Mouse (Mus musculus) kidney, embryonic 14.5 days (tissue): ENCODE data around the gene Siae. TPM values are rescaled to one million over a fixed set of nuclear protein-coding genes. Genes with fewer than 3 reads are reported as not detected.
A peak's percentile ranks its signal among the peaks of the same experiment; 100 is the strongest.

Experiments used
- ATAC-seq: fragments of 200-750 bp; cut with Nextera tagmentation; 2 replicates; pipeline ENCODE4 v1.8.0; 2017; ENCODE audit warnings: moderate number of reproducible peaks, mild to moderate bottlenecking, moderate TSS enrichment, moderate library complexity; ENCODE audit not compliant: low FRiP score, low TSS enrichment
- H3K27ac ChIP-seq: fragments of 300-500 bp; sonication (generic); 2 replicates; pipeline ENCODE4 v1.5.1; 2014; ENCODE audit warnings: low read depth, mild to moderate bottlenecking, low read length, moderate library complexity, mixed read lengths
- H3K27me3 ChIP-seq: fragments of 300-500 bp; sonication (generic); 2 replicates; pipeline ENCODE4 v1.6.1; 2014; ENCODE audit warnings: mild to moderate bottlenecking, low read length; ENCODE audit not compliant: control insufficient read depth, insufficient read depth
- H3K36me3 ChIP-seq: fragments of 300-500 bp; sonication (generic); 2 replicates; pipeline ENCODE4 v1.6.1; 2014; ENCODE audit warnings: low read length, mixed read lengths; ENCODE audit not compliant: control insufficient read depth, insufficient read depth
- H3K4me1 ChIP-seq: fragments of 300-500 bp; sonication (generic); 2 replicates; pipeline ENCODE4 v1.6.1; 2014; ENCODE audit warnings: low read length, mixed read lengths; ENCODE audit not compliant: control insufficient read depth, insufficient read depth
- H3K4me2 ChIP-seq: fragments of 300-500 bp; sonication (generic); replicated peaks from 2 replicates; pipeline ENCODE4 v1.6.1; 2014; ENCODE audit warnings: low read depth, mild to moderate bottlenecking, low read length
- H3K4me3 ChIP-seq: fragments of 300-500 bp; sonication (generic); 2 replicates; pipeline ENCODE4 v1.5.1; 2014; ENCODE audit warnings: mild to moderate bottlenecking, low read length
- H3K9ac ChIP-seq: fragments of 300-500 bp; sonication (generic); 2 replicates; pipeline ENCODE4 v1.6.1; 2014; ENCODE audit warnings: low read depth, mild to moderate bottlenecking, low read length, moderate library complexity
- H3K9me3 ChIP-seq: fragments of 300-500 bp; sonication (generic); 2 replicates; pipeline ENCODE4 v1.6.1; 2016; ENCODE audit warnings: low read length; ENCODE audit not compliant: control insufficient read depth
- WGBS: fragments of 180-500 bp; shearing (Covaris S2); extraction: QIAGEN DNeasy Blood & Tissue Kit; methylation state at CpG from one replicate; pipeline ENCODE4 v1.1.7; 2014; 5-methylcytosine and 5-hydroxymethylcytosine counted together
- polyA plus RNA-seq: library from polyadenylated mRNA; unstranded; fragments of >200 nt; fragmentation: Nextera tagmentation; extraction: Ambion mirVana; gene quantifications from 2 replicates; pipeline ENCODE4 v1.2.1, GENCODE M21; 2014

The Siae gene
- polyA plus RNA-seq, 1 experiment from 2014 or later: 10.8 TPM

- H3K27me3 ChIP-seq: peaks cover 35% of the 10 kb centered on the region
- 11% methylated on average over 27 of the region's 27 CpGs for WGBS
- H3K9me3 ChIP-seq: no peaks in the 10 kb centered on the region
- ATAC-seq: no peak
- H3K27ac ChIP-seq: no peak overlapping the region
- H3K9ac ChIP-seq: no peak overlapping the region
- H3K4me3 ChIP-seq: peak overlapping the region; percentile 21
- H3K4me1 ChIP-seq: peaks cover 9% of the 10 kb centered on the region
- H3K4me2 ChIP-seq: no peak overlapping the region
- no peaks in the 10 kb centered on the region for H3K36me3 ChIP-seq
These were observed 9.5 kb upstream of the Siae start for GRCm38 (mm10) chr9:37545847-37546452.

GRCm38 (mm10) chr9:37546889-37547288 is 8.6 kb upstream of the Siae start:
- Histone ChIP-seq H3K27me3 (peaks cover 45% of the 10 kb centered on the region), H3K36me3 (no peaks in the 10 kb centered on the region)
- WGBS: 88% methylated on average over 1 of the region's 1 CpGs

GRCm38 (mm10) chr9:37550435-37550834 is 5.1 kb upstream of the Siae start:
- WGBS: 69% methylated on average over 1 of the region's 1 CpGs
- Histone ChIP-seq H3K9me3 (no peaks in the 10 kb centered on the region), H3K4me2 (no peak overlapping the region), H3K36me3 (no peaks in the 10 kb centered on the region), H3K9ac (no peak overlapping the region), H3K27ac (no peak overlapping the region), H3K27me3 (peaks cover 41% of the 10 kb centered on the region), H3K4me3 (no peak overlapping the region), H3K4me1 (peaks cover 11% of the 10 kb centered on the region; the same call in 1 of the 2 replicates)
- no peak for ATAC-seq

More at GRCm38 (mm10) chr9:37546889-37547288, 8.6 kb upstream of the Siae start:
- Histone ChIP-seq H3K4me3 (no peak overlapping the region), H3K27ac (no peak overlapping the region), H3K9ac (no peak overlapping the region), H3K4me2 (no peak overlapping the region), H3K4me1 (peaks cover 10% of the 10 kb centered on the region), H3K9me3 (no peaks in the 10 kb centered on the region)
- no peak for ATAC-seq

DNA sequence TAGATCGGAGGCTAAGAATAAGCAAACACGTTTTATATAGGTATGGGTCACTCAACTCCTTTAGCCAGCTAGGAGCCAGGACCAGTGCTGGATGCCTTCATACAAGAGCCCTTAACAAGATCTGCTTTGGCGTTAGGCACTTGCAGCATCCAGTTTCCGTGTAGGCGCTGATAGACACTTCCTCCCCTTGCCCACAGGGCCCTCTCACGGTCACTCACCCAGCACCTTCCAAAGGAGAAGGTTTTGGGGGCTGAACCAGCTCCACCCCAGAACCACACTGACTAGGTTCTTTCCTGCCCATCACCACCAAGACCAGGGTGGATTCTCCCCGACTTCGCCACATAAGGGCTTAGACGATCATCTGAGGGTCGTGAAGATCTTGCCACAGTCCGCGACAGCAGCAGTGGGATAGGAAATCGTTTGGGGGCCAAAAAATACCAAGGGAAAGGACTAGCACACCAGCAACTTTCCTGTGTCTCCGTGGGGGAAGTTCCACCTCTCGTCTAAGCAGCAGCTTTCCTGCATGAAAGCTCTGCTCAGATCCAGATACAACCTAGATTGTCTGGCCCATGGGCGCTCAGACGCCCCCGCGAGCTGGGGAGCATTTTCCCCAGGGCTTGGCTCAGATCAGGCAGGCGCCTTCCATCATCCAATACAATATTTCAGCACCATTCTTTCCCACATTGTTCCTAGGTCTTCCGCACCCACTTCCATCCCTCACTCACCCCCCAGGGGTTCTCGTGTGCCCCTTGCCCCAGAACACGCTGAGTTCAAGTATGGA is 3.6 kb upstream of the Siae start:
- H3K27me3 ChIP-seq: peaks cover 28% of the 10 kb centered on the region
- 0 out of 2 replicates have a peak, but pooled peaks cover 13% of the 10 kb centered on the region for H3K4me1 ChIP-seq
- WGBS: 2% methylated on average over 23 of the region's 23 CpGs
- no peaks in the 10 kb centered on the region for H3K36me3 ChIP-seq
- peak overlapping the region; percentile 31; the same call in 1 of the 2 replicates for H3K9ac ChIP-seq
- no peaks in the 10 kb centered on the region for H3K9me3 ChIP-seq
- H3K4me3 ChIP-seq: peak overlapping the region; percentile 39
- no peak overlapping the region for H3K27ac ChIP-seq
- no peak for ATAC-seq
- peak overlapping the region; percentile 84 for H3K4me2 ChIP-seq

DNA sequence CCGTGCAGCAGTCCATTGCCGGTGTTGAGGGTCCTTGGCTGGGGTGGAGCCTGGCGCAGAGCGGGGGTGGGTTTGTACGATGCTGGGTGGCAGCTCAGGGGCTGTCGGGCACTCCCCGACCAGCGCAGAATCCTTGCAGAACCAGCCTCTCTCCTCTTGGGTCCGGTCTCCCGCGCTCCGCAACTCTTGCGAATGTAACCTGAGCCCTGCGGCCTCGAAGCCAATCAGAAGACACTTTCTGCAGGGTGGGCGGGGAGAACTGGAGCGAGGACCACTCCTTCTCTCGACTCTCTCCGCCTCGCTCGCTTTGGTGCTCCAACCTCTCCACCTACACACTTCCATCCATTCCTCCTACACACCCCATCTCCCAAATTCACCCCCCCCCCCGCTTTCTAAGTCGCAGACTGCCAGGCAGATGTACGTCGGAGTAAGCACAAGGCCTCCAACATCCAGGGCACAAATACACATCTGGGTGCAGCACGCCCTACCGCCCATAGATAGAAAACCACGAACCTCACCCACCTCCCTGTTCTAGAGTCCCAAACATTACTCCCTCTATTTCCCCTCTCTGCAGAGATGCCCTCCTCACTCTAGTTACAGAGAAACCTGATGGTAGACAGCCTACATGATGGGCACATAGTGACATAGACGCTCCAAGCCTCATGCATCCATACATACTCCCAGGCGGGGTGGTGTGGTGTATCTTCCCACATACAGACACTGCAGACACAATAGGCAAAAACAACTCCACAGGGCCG is 2.8 kb upstream of the Siae start, which contains the start of gene Nrgn:
Gene Nrgn, minus strand, starts transcription at position 369 of the 758 bp plus-strand sequence.
- Histone ChIP-seq H3K4me1 (0 out of 2 replicates have a peak, but pooled peaks cover 13% of the 10 kb centered on the region), H3K36me3 (no peaks in the 10 kb centered on the region), H3K4me3 (peak within 1 kb of the TSS; percentile 39), H3K27ac (no peak within 1 kb of the TSS), H3K27me3 (peaks cover 23% of the 10 kb centered on the region), H3K9ac (peak within 1 kb of the TSS; percentile 31; the same call in 1 of the 2 replicates), H3K4me2 (peak within 1 kb of the TSS; percentile 84), H3K9me3 (no peaks in the 10 kb centered on the region)
- WGBS: 5% methylated on average over 31 of the region's 31 CpGs
- peak; percentile 96 for ATAC-seq

GRCm38 (mm10) chr9:37554279-37554678 is 1.2 kb upstream of the Siae start:
- Histone ChIP-seq H3K9ac (no peak overlapping the region), H3K36me3 (no peaks in the 10 kb centered on the region), H3K9me3 (no peaks in the 10 kb centered on the region), H3K27ac (no peak overlapping the region), H3K4me1 (0 out of 2 replicates have a peak, but pooled peaks cover 13% of the 10 kb centered on the region), H3K4me3 (no peak overlapping the region), H3K27me3 (peaks cover 23% of the 10 kb centered on the region), H3K4me2 (no peak overlapping the region)
- WGBS: 76% methylated on average over 1 of the region's 1 CpGs
- ATAC-seq: no peak

DNA sequence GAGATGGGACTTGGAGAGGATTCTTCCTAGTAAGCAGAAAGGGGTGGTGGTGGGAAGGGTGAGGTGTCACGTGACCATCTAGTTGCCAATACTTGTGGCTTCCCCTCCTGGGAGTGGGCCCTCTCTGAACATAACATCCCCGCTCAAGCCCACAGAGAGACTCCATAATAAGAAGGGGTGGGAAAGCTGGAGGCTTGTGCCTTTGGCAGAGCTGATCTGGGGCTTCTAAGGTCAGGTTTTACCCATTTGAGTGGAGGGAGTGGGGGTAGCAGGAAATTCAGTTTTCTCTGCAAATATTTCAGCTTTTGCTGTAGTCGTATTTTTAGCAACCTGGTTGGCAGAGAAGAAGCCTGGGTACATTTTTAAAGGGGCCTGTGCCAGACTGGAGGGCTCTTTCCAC is 868 bp downstream of the Siae start:
- WGBS: 81% methylated on average over 3 of the region's 3 CpGs
- H3K27ac ChIP-seq: no peak overlapping the region
- no peak overlapping the region for H3K4me2 ChIP-seq
- H3K4me3 ChIP-seq: no peak overlapping the region
- peaks cover 11% of the 10 kb centered on the region for H3K27me3 ChIP-seq
- H3K9me3 ChIP-seq: no peaks in the 10 kb centered on the region
- ATAC-seq: no peak
- H3K9ac ChIP-seq: no peak overlapping the region
- H3K36me3 ChIP-seq: no peaks in the 10 kb centered on the region
- H3K4me1 ChIP-seq: 0 out of 2 replicates have a peak, but pooled peaks cover 13% of the 10 kb centered on the region

GRCm38 (mm10) chr9:37560617-37561016 is 5.1 kb downstream of the Siae start:
- Histone ChIP-seq H3K4me2 (no peak overlapping the region), H3K4me3 (no peak overlapping the region), H3K9ac (no peak overlapping the region), H3K27ac (no peak overlapping the region), H3K27me3 (no peaks in the 10 kb centered on the region), H3K36me3 (no peaks in the 10 kb centered on the region), H3K4me1 (0 out of 2 replicates have a peak, but pooled peaks cover under 1% of the 10 kb centered on the region), H3K9me3 (no peaks in the 10 kb centered on the region)
- ATAC-seq: no peak
- WGBS: 88% methylated on average over 2 of the region's 2 CpGs
